Mouse (Mus musculus) CH12.LX (cell line): ENCODE data around the gene Gm47996.

Experiments
- CHD1 ChIP-seq: IDR thresholded peaks from 2 replicates; pipeline ENCODE4 v1.6.1; 2012; ENCODE audit warnings: low read depth, low read length, improper control_type of control experiment, inconsistent platforms
- CTCF ChIP-seq, 2 experiments: IDR thresholded peaks in 1 of 2; conservative IDR thresholded peaks in 1 of 2; 2 replicates each; pipeline ENCODE4 v1.5.1; 2011 to 2012; ENCODE audit warnings: low read depth in 2 of 2, low read length in 2 of 2, improper control_type of control experiment in 1 of 2, inconsistent platforms in 1 of 2, mild to moderate bottlenecking in 1 of 2, moderate library complexity in 1 of 2
- EP300 ChIP-seq: IDR thresholded peaks from 2 replicates; pipeline ENCODE4 v1.6.1; 2011; ENCODE audit warnings: low read length, improper control_type of control experiment
- ETS1 ChIP-seq: conservative IDR thresholded peaks from 2 replicates; pipeline ENCODE4 v1.6.1; 2012; ENCODE audit warnings: low read depth, mild to moderate bottlenecking, inconsistent platforms, low read length, improper control_type of control experiment, moderate library complexity
- HCFC1 ChIP-seq: IDR thresholded peaks from 2 replicates; pipeline ENCODE4 v1.6.1; 2012; ENCODE audit warnings: low read depth, mild to moderate bottlenecking, inconsistent platforms, low read length, improper control_type of control experiment
- MAFK ChIP-seq: IDR thresholded peaks from 2 replicates; pipeline ENCODE4 v1.6.1; 2011; ENCODE audit warnings: low read length, improper control_type of control experiment; ENCODE audit not compliant: insufficient replicate concordance
- MAX ChIP-seq: IDR thresholded peaks from 2 replicates; pipeline ENCODE4 v1.6.1; 2011; ENCODE audit warnings: low read length, improper control_type of control experiment
- MYC ChIP-seq: IDR thresholded peaks from 2 replicates; pipeline ENCODE4 v1.6.1; 2011; ENCODE audit warnings: low read depth, mild to moderate bottlenecking, improper control_type of control experiment, low read length
- NELFE ChIP-seq: IDR thresholded peaks from 2 replicates; pipeline ENCODE4 v1.6.1; 2011; ENCODE audit warnings: low read depth, low read length, improper control_type of control experiment
- POLR2A ChIP-seq: IDR thresholded peaks from 2 replicates; pipeline ENCODE4 v1.6.1; 2011; ENCODE audit warnings: low read depth, mild to moderate bottlenecking, improper control_type of control experiment, low read length
- SMC3 ChIP-seq: IDR thresholded peaks from 2 replicates; pipeline ENCODE4 v1.6.1; 2011; ENCODE audit warnings: low read depth, low read length, improper control_type of control experiment
- TBP ChIP-seq: conservative IDR thresholded peaks from 2 replicates; pipeline ENCODE4 v1.6.1; 2011; ENCODE audit warnings: low read depth, low read length, improper control_type of control experiment
- TCF12 ChIP-seq: IDR thresholded peaks from 2 replicates; pipeline ENCODE4 v1.6.1; 2014; ENCODE audit warnings: low read depth, mild to moderate bottlenecking, inconsistent platforms, low read length, improper control_type of control experiment
- ZMIZ1 ChIP-seq: IDR thresholded peaks from 2 replicates; pipeline ENCODE4 v1.6.1; 2012; ENCODE audit warnings: low read depth, mild to moderate bottlenecking, inconsistent platforms, low read length, improper control_type of control experiment

GRCm38 (mm10) chr1:151236141-151236930, 26.4 kb downstream of the Gm47996 start:
- no peak for TF ChIP-seq CTCF (conservative IDR thresholded peaks at IDR 0.05 in 1 of 2, IDR thresholded peaks at IDR 0.05 in 1 of 2; ENCODE audit: low read depth in 2 of 2, low read length in 2 of 2)
- no peak for TF ChIP-seq ZMIZ1
- no peak; the same call in 1 of the 2 replicates for TF ChIP-seq ETS1
- TF ChIP-seq EP300: no peak
- TF ChIP-seq CHD1: no peak
- no peak for TF ChIP-seq TBP
- no peak for TF ChIP-seq HCFC1
- TF ChIP-seq MAX: 0 out of 2 replicates have a peak, but pooled peaks have one; percentile 23
- no peak for TF ChIP-seq MYC
- TF ChIP-seq NELFE: no peak
- TF ChIP-seq TCF12: no peak
- TF ChIP-seq MAFK: no peak
- no peak for TF ChIP-seq POLR2A
- no peak for TF ChIP-seq SMC3
